Mouse (Mus musculus) lung, postnatal 0 days (tissue): ENCODE data around the gene Anks1.

Experiments used
- CTCF ChIP-seq: IDR thresholded peaks from 2 replicates; pipeline ENCODE4 v1.5.1; 2016; ENCODE audit warnings: antibody characterized with exemption, mild to moderate bottlenecking
- EP300 ChIP-seq: IDR thresholded peaks from 2 replicates; pipeline ENCODE4 v1.6.1; 2016; ENCODE audit warnings: antibody characterized with exemption, mild to moderate bottlenecking, control low read depth

- TF ChIP-seq CTCF (no peak), EP300 (no peak)
Observed at GRCm38 (mm10) chr17:27871851-27872250, 37.3 kb upstream of the Anks1 start.
